Mouse (Mus musculus): ENCODE data around the gene Adprm.
A peak's percentile ranks its signal among the peaks of the same experiment; 100 is the strongest.
"Not testable (repeated sequence)": the region's sequence is repeated elsewhere in the genome, so short reads cannot be mapped to it uniquely, and the experiment has no call there.

The Adprm gene

GRCm38 (mm10) chr11:67052321-67052952, at the start of gene Adprm, which contains the start of gene Sco1:
Gene Adprm, minus strand, starts transcription at chr11:67052594.
Gene Sco1, plus strand, starts transcription at chr11:67052670.
- DNase-seq (ENCODE audit: low spot score in 2 of 2), result peak; percentile 80 to 88

GRCm38 (mm10) chr11:67101713-67102112, 49.3 kb upstream of the Adprm start:
- peak in 1 of 2 experiments; percentile 36 for DNase-seq (ENCODE audit: low spot score in 2 of 2)

- no peak for DNase-seq (ENCODE audit: low spot score in 2 of 2)
These were observed 47.8 kb upstream of the Adprm start for GRCm38 (mm10) chr11:67100169-67100568.

- no peak for DNase-seq (ENCODE audit: low spot score in 2 of 2)
These were observed 46.8 kb upstream of the Adprm start for GRCm38 (mm10) chr11:67099241-67099640.

GRCm38 (mm10) chr11:67098427-67098826, 46.0 kb upstream of the Adprm start:
- DNase-seq (ENCODE audit: low spot score in 2 of 2), result no peak

- no peak for DNase-seq (ENCODE audit: low spot score in 2 of 2)
These were observed 45.3 kb upstream of the Adprm start for GRCm38 (mm10) chr11:67097709-67098108.

GRCm38 (mm10) chr11:67094470-67094869, 42.1 kb upstream of the Adprm start:
- DNase-seq (ENCODE audit: low spot score in 2 of 2), result no peak

- no peak for DNase-seq (ENCODE audit: low spot score in 2 of 2)
These were observed 41.3 kb upstream of the Adprm start for GRCm38 (mm10) chr11:67093652-67094051.

- DNase-seq (ENCODE audit: low spot score in 2 of 2), result no peak
These were observed 40.8 kb upstream of the Adprm start for GRCm38 (mm10) chr11:67093201-67093600.

- DNase-seq (ENCODE audit: low spot score in 2 of 2), result not testable (repeated sequence)
These were observed 40.0 kb upstream of the Adprm start for GRCm38 (mm10) chr11:67092354-67092753.

- no peak for DNase-seq (ENCODE audit: low spot score in 2 of 2)
These were observed 34.8 kb upstream of the Adprm start for GRCm38 (mm10) chr11:67087225-67087624.

- DNase-seq (ENCODE audit: low spot score in 2 of 2), result no peak
These were observed 34.2 kb upstream of the Adprm start for GRCm38 (mm10) chr11:67086467-67087164.

- peak; percentile 27 to 36 for DNase-seq (ENCODE audit: low spot score in 2 of 2)
These were observed 33.1 kb upstream of the Adprm start for GRCm38 (mm10) chr11:67085489-67085888.

- no peak for DNase-seq (ENCODE audit: low spot score in 2 of 2)
These were observed 31.4 kb upstream of the Adprm start for GRCm38 (mm10) chr11:67083712-67084340.

GRCm38 (mm10) chr11:67083239-67083638, 30.8 kb upstream of the Adprm start:
- no peak for DNase-seq (ENCODE audit: low spot score in 2 of 2)

GRCm38 (mm10) chr11:67082793-67083192, 30.4 kb upstream of the Adprm start:
- no peak for DNase-seq (ENCODE audit: low spot score in 2 of 2)

GRCm38 (mm10) chr11:67082188-67082587, 29.8 kb upstream of the Adprm start:
- no peak for DNase-seq (ENCODE audit: low spot score in 2 of 2)

- DNase-seq (ENCODE audit: low spot score in 2 of 2), result no peak
These were observed 28.8 kb upstream of the Adprm start for GRCm38 (mm10) chr11:67081125-67081649.

- peak in 1 of 2 experiments; percentile 28 for DNase-seq (ENCODE audit: low spot score in 2 of 2)
These were observed 27.8 kb upstream of the Adprm start for GRCm38 (mm10) chr11:67080168-67080567.

GRCm38 (mm10) chr11:67079740-67080139, 27.3 kb upstream of the Adprm start:
- DNase-seq (ENCODE audit: low spot score in 2 of 2), result no peak

GRCm38 (mm10) chr11:67078888-67079287, 26.5 kb upstream of the Adprm start:
- no peak for DNase-seq (ENCODE audit: low spot score in 2 of 2)

GRCm38 (mm10) chr11:67078000-67078399, 25.6 kb upstream of the Adprm start, which contains the start of gene Myh3:
Gene Myh3, plus strand, starts transcription at chr11:67078300.
- DNase-seq (ENCODE audit: low spot score in 2 of 2), result no peak
